Mouse (Mus musculus): ENCODE measurements at regions not wholly inside any gene's neighbourhood (a gene's known extent, or its start where the extent isn't known, plus 50 kb on each side); places are given as distances from the start of the nearest gene placed in this dataset.
"Not testable (repeated sequence)": the region's sequence is repeated elsewhere in the genome, so short reads cannot be mapped to it uniquely, and the experiment has no call there.

DNA sequence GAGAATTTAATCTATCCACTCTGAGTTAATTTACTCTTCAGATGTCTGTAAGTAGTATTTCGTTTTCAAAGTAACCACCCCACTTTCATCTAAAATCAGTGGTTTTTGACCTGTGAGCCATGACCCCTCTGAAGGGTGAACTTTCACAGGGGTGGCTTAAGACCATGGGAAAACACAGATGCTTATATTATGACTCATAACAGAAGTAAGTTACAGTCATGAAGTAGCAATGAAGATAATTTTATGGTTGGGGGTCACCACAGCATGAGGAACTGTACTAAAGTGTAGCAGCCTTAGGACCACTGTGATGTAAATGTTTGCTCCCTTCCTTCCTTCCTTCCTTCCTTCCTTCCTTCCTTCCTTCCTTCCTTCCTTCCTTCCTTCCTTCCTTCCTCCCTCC lies 215.2 kb downstream of the Zfp619 start:
- no peak overlapping the region for H3K4me3 ChIP-seq
- no peaks in the 10 kb centered on the region for H3K4me1 ChIP-seq
- WGBS, result 53% methylated on average over 1 of the region's 1 CpGs
- H3K27ac ChIP-seq, result no peak overlapping the region
- H3K9me3 ChIP-seq, result no peaks in the 10 kb centered on the region
- no peak overlapping the region for H3K4me2 ChIP-seq (replicated peaks)
- ATAC-seq (ENCODE audit: insufficient number of reproducible peaks, insufficient read depth, low FRiP score, low TSS enrichment), result no peak
- no peaks in the 10 kb centered on the region for H3K27me3 ChIP-seq
- H3K36me3 ChIP-seq, result no peaks in the 10 kb centered on the region
- no peak overlapping the region for H3K9ac ChIP-seq

- not testable (repeated sequence) for H3K4me2 ChIP-seq (replicated peaks); H3K4me1 ChIP-seq; H3K27ac ChIP-seq; ATAC-seq (ENCODE audit: insufficient number of reproducible peaks, insufficient read depth, low FRiP score, low TSS enrichment); H3K9me3 ChIP-seq; H3K9ac ChIP-seq; H3K27me3 ChIP-seq; H3K4me3 ChIP-seq; H3K36me3 ChIP-seq
Measured at GRCm38 (mm10) chr7:39748395-39748794, 230.8 kb downstream of the Zfp619 start.

- H3K27me3 ChIP-seq, result no peaks in the 10 kb centered on the region
- H3K36me3 ChIP-seq, result no peaks in the 10 kb centered on the region
- 89% methylated on average over 7 of the region's 7 CpGs for WGBS
- no peak for ATAC-seq (ENCODE audit: insufficient number of reproducible peaks, insufficient read depth, low FRiP score, low TSS enrichment)
- H3K9me3 ChIP-seq, result no peaks in the 10 kb centered on the region
- H3K27ac ChIP-seq, result no peak overlapping the region
- H3K4me1 ChIP-seq, result no peaks in the 10 kb centered on the region
- H3K9ac ChIP-seq, result no peak overlapping the region
- no peak overlapping the region for H3K4me3 ChIP-seq
- H3K4me2 ChIP-seq (replicated peaks), result no peak overlapping the region
Measured at GRCm38 (mm10) chr7:39750448-39750847, 232.9 kb downstream of the Zfp619 start.

- Histone ChIP-seq H3K27ac (no peak overlapping the region), H3K4me1 (no peaks in the 10 kb centered on the region), H3K9ac (no peak overlapping the region), H3K4me2 (replicated peaks) (no peak overlapping the region), H3K27me3 (no peaks in the 10 kb centered on the region), H3K36me3 (no peaks in the 10 kb centered on the region), H3K9me3 (no peaks in the 10 kb centered on the region), H3K4me3 (no peak overlapping the region)
- WGBS, result 85% methylated on average over 2 of the region's 2 CpGs
- no peak for ATAC-seq (ENCODE audit: insufficient number of reproducible peaks, insufficient read depth, low FRiP score, low TSS enrichment)
Measured at GRCm38 (mm10) chr7:39764366-39764765, 246.8 kb downstream of the Zfp619 start.

- no peaks in the 10 kb centered on the region for H3K36me3 ChIP-seq
- no peaks in the 10 kb centered on the region for H3K4me1 ChIP-seq
- WGBS, result 86% methylated on average over 5 of the region's 5 CpGs
- H3K4me3 ChIP-seq, result no peak overlapping the region
- no peaks in the 10 kb centered on the region for H3K27me3 ChIP-seq
- no peak overlapping the region for H3K9ac ChIP-seq
- no peak for ATAC-seq (ENCODE audit: insufficient number of reproducible peaks, insufficient read depth, low FRiP score, low TSS enrichment)
- no peak overlapping the region for H3K4me2 ChIP-seq (replicated peaks)
- H3K27ac ChIP-seq, result no peak overlapping the region
- no peaks in the 10 kb centered on the region for H3K9me3 ChIP-seq
Measured at GRCm38 (mm10) chr7:39765094-39765493, 247.5 kb downstream of the Zfp619 start.

DNA sequence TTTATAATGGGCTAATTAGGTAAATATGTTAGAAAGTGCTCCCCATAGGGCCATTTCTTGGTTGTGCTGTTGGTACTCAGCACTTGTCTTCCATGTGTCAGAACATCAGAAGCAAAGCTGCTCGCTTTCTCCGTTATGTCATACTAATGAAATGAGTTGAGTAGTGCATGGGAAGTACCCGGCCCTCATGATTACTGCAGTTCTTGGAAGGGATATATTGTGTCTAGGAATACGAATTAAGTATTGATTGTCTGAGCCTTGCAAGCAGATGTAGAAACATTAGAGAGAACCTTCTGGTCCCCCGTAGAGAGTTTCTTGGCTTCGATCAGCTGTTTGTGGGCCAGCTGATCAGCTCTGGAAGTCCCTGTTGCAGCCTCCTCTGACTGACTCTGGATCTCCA lies 255.7 kb downstream of the Zfp619 start:
- Histone ChIP-seq H3K9me3 (no peaks in the 10 kb centered on the region), H3K27ac (no peak overlapping the region), H3K4me2 (replicated peaks) (no peak overlapping the region), H3K27me3 (no peaks in the 10 kb centered on the region), H3K36me3 (no peaks in the 10 kb centered on the region), H3K4me3 (no peak overlapping the region), H3K4me1 (no peaks in the 10 kb centered on the region), H3K9ac (no peak overlapping the region)
- ATAC-seq (ENCODE audit: insufficient number of reproducible peaks, insufficient read depth, low FRiP score, low TSS enrichment), result no peak
- 91% methylated on average over 6 of the region's 6 CpGs for WGBS

GRCm38 (mm10) chr7:39789321-39789720 lies 271.8 kb downstream of the Zfp619 start:
- H3K27ac ChIP-seq, result no peak overlapping the region
- no peaks in the 10 kb centered on the region for H3K36me3 ChIP-seq
- H3K9ac ChIP-seq, result no peak overlapping the region
- no peak overlapping the region for H3K4me2 ChIP-seq (replicated peaks)
- H3K4me3 ChIP-seq, result no peak overlapping the region
- no peaks in the 10 kb centered on the region for H3K4me1 ChIP-seq
- ATAC-seq (ENCODE audit: insufficient number of reproducible peaks, insufficient read depth, low FRiP score, low TSS enrichment), result no peak
- H3K27me3 ChIP-seq, result no peaks in the 10 kb centered on the region
- 79% methylated on average over 4 of the region's 4 CpGs for WGBS
- no peaks in the 10 kb centered on the region for H3K9me3 ChIP-seq

DNA sequence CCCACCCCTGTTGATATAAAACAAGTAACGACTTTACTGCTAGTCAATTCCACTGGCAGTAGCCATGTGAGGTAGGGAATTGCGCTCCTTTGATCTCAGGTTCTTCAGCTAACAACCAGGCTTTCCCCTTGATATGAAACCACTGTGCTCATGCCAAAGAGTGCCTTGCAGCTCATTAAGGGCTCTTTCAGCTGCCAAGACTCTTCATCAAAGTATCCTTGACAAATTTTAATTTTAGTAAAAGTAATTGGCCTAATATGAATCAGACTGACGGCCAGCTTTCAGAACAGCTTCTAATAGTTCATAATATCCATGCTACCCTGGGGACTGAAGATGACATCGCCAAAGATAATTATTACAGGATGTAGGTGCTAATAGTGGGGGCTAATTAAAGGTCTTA lies 272.3 kb downstream of the Zfp619 start:
- no peak overlapping the region for H3K27ac ChIP-seq
- H3K4me1 ChIP-seq, result no peaks in the 10 kb centered on the region
- H3K4me3 ChIP-seq, result no peak overlapping the region
- no peaks in the 10 kb centered on the region for H3K9me3 ChIP-seq
- no peak overlapping the region for H3K9ac ChIP-seq
- no peaks in the 10 kb centered on the region for H3K36me3 ChIP-seq
- H3K4me2 ChIP-seq (replicated peaks), result no peak overlapping the region
- no peaks in the 10 kb centered on the region for H3K27me3 ChIP-seq
- no peak for ATAC-seq (ENCODE audit: insufficient number of reproducible peaks, insufficient read depth, low FRiP score, low TSS enrichment)
- 76% methylated on average over 4 of the region's 4 CpGs for WGBS

GRCm38 (mm10) chr7:39794751-39795150 lies 277.2 kb downstream of the Zfp619 start:
- no peak for ATAC-seq (ENCODE audit: insufficient number of reproducible peaks, insufficient read depth, low FRiP score, low TSS enrichment)
- H3K36me3 ChIP-seq, result no peaks in the 10 kb centered on the region
- H3K27ac ChIP-seq, result no peak overlapping the region
- no peaks in the 10 kb centered on the region for H3K9me3 ChIP-seq
- 93% methylated on average over 3 of the region's 3 CpGs for WGBS
- no peak overlapping the region for H3K4me2 ChIP-seq (replicated peaks)
- H3K9ac ChIP-seq, result no peak overlapping the region
- no peak overlapping the region for H3K4me3 ChIP-seq
- no peaks in the 10 kb centered on the region for H3K27me3 ChIP-seq
- no peaks in the 10 kb centered on the region for H3K4me1 ChIP-seq

DNA sequence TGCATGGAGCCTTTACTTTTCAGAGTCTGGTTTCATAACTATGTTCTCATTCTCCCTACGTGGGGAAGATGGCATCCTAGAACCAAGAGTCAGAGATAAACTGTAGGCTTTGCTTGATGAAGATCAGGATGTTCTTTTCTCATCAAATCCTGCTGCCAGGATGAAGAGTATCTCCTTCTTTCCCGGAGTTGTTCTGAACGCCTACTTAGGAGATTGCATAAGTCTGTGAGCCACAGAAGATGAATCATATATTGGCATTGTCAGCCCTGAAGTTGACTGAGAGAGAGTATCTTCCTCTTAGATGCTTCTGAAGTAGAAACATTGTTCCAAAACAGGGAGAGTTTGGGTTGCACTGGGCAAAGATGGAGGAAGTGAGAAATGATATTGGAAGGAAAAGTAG lies 286.7 kb downstream of the Zfp619 start:
- Histone ChIP-seq H3K9me3 (no peaks in the 10 kb centered on the region), H3K9ac (no peak overlapping the region), H3K27ac (no peak overlapping the region), H3K4me1 (no peaks in the 10 kb centered on the region), H3K36me3 (no peaks in the 10 kb centered on the region), H3K27me3 (no peaks in the 10 kb centered on the region), H3K4me3 (no peak overlapping the region), H3K4me2 (replicated peaks) (no peak overlapping the region)
- 87% methylated on average over 3 of the region's 3 CpGs for WGBS
- ATAC-seq (ENCODE audit: insufficient number of reproducible peaks, insufficient read depth, low FRiP score, low TSS enrichment), result no peak

- WGBS, result 78% methylated on average over 3 of the region's 3 CpGs
- H3K4me2 ChIP-seq (replicated peaks), result no peak overlapping the region
- no peaks in the 10 kb centered on the region for H3K27me3 ChIP-seq
- H3K4me3 ChIP-seq, result no peak overlapping the region
- H3K9ac ChIP-seq, result no peak overlapping the region
- H3K27ac ChIP-seq, result no peak overlapping the region
- H3K4me1 ChIP-seq, result no peaks in the 10 kb centered on the region
- no peaks in the 10 kb centered on the region for H3K36me3 ChIP-seq
- H3K9me3 ChIP-seq, result no peaks in the 10 kb centered on the region
- ATAC-seq (ENCODE audit: insufficient number of reproducible peaks, insufficient read depth, low FRiP score, low TSS enrichment), result no peak
Measured at GRCm38 (mm10) chr7:39818036-39818435, 300.5 kb downstream of the Zfp619 start.

- Histone ChIP-seq H3K9me3 (no peaks in the 10 kb centered on the region), H3K27ac (no peak overlapping the region), H3K9ac (no peak overlapping the region), H3K27me3 (no peaks in the 10 kb centered on the region), H3K4me1 (no peaks in the 10 kb centered on the region), H3K36me3 (no peaks in the 10 kb centered on the region), H3K4me2 (replicated peaks) (no peak overlapping the region), H3K4me3 (no peak overlapping the region)
- 89% methylated on average over 4 of the region's 4 CpGs for WGBS
- ATAC-seq (ENCODE audit: insufficient number of reproducible peaks, insufficient read depth, low FRiP score, low TSS enrichment), result no peak
Measured at GRCm38 (mm10) chr7:39822550-39823178, 305.1 kb downstream of the Zfp619 start.

GRCm38 (mm10) chr7:39828378-39828777 lies 310.8 kb downstream of the Zfp619 start:
- Histone ChIP-seq H3K9ac (no peak overlapping the region), H3K36me3 (no peaks in the 10 kb centered on the region), H3K27me3 (no peaks in the 10 kb centered on the region), H3K27ac (no peak overlapping the region), H3K9me3 (no peaks in the 10 kb centered on the region), H3K4me2 (replicated peaks) (no peak overlapping the region), H3K4me3 (no peak overlapping the region), H3K4me1 (no peaks in the 10 kb centered on the region)
- ATAC-seq (ENCODE audit: insufficient number of reproducible peaks, insufficient read depth, low FRiP score, low TSS enrichment), result no peak
- WGBS, result 46% methylated on average over 6 of the region's 6 CpGs

Data from embryonic facial prominence, embryonic 12.5 days (tissue).